Mouse (Mus musculus) heart, postnatal 0 days (tissue): ENCODE measurements around the gene Sp6. TPM values are rescaled to one million over a fixed set of nuclear protein-coding genes. Genes with fewer than 3 reads are reported as not detected.

ENCODE experiments used
- ATAC-seq: fragments of 200-750 bp; cut with Nextera tagmentation; 2 replicates; pipeline ENCODE4 v1.8.0; 2017; ENCODE audit warnings: low read depth, moderate number of reproducible peaks, moderate library complexity; ENCODE audit not compliant: insufficient read depth
- DNase-seq: peaks from one replicate; pipeline ENCODE4 v3.0.0-alpha.2; 2016; ENCODE audit warnings: low spot score
- H3K27ac ChIP-seq: fragments of 300-500 bp; sonication (generic); 2 replicates; pipeline ENCODE4 v1.5.1; 2014; ENCODE audit warnings: low read depth, mild to moderate bottlenecking
- H3K27me3 ChIP-seq: fragments of 300-500 bp; sonication (generic); 2 replicates; pipeline ENCODE4 v1.6.1; 2014; ENCODE audit warnings: low read length, mixed read lengths; ENCODE audit not compliant: control insufficient read depth, insufficient read depth
- H3K36me3 ChIP-seq: fragments of 300-500 bp; sonication (generic); replicated peaks from 2 replicates; pipeline ENCODE4 v1.6.1; 2014; ENCODE audit warnings: low read length, mixed read lengths; ENCODE audit not compliant: control insufficient read depth, insufficient read depth
- H3K4me1 ChIP-seq: fragments of 300-500 bp; sonication (generic); 2 replicates; pipeline ENCODE4 v1.6.1; 2014; ENCODE audit warnings: antibody characterized with exemption; ENCODE audit not compliant: control insufficient read depth, insufficient read depth
- H3K4me2 ChIP-seq: fragments of 300-500 bp; sonication (generic); 2 replicates; pipeline ENCODE4 v1.6.1; 2014; ENCODE audit warnings: low read depth, mild to moderate bottlenecking, low read length, moderate library complexity
- H3K4me3 ChIP-seq: fragments of 300-500 bp; sonication (generic); 2 replicates; pipeline ENCODE4 v1.5.1; 2014; ENCODE audit warnings: low read depth, low read length
- H3K9ac ChIP-seq: fragments of 300-500 bp; sonication (generic); replicated peaks from 2 replicates; pipeline ENCODE4 v1.6.1; 2014; ENCODE audit warnings: low read depth, low read length, mixed read lengths
- H3K9me3 ChIP-seq: fragments of 300-500 bp; sonication (generic); replicated peaks from 2 replicates; pipeline ENCODE4 v1.6.1; 2016; ENCODE audit warnings: low read length; ENCODE audit not compliant: control insufficient read depth
- CTCF ChIP-seq: IDR thresholded peaks from 2 replicates; pipeline ENCODE4 v1.5.1; 2016; ENCODE audit warnings: antibody characterized with exemption, control low read depth, low read depth
- EP300 ChIP-seq: IDR thresholded peaks from 2 replicates; pipeline ENCODE4 v1.6.1; 2016; ENCODE audit warnings: antibody characterized with exemption, low read depth
- WGBS: fragments of 180-500 bp; shearing (Covaris S2); extraction: QIAGEN DNeasy Blood & Tissue Kit; methylation state at CpG from one replicate; pipeline ENCODE4 v1.1.7; 2014; 5-methylcytosine and 5-hydroxymethylcytosine counted together
- polyA plus RNA-seq: library from polyadenylated mRNA; unstranded; fragments of >200 nt; fragmentation: Nextera tagmentation; extraction: Ambion mirVana; gene quantifications from 2 replicates; pipeline ENCODE4 v1.2.1, GENCODE M21; 2015
- total RNA-seq: library from RNA; depleted of rRNA; stranded (reverse); fragments of >200 nt; gene quantifications from 2 replicates; pipeline ENCODE4 v1.2.3, GENCODE M21; 2014; ENCODE audit warnings: low replicate concordance

The Sp6 gene
- total and polyA plus RNA-seq, 2 experiments from 2014 or later: 0.04 TPM; not detected in 1

GRCm38 (mm10) chr11:96978401-96979246 lies 34.6 kb upstream of the Sp6 start:
- ATAC-seq: no peak
- TF ChIP-seq EP300 (no peak), CTCF (no peak)
- Histone ChIP-seq H3K4me1 (peaks cover 18% of the 10 kb centered on the region; the same call in 1 of the 2 replicates), H3K4me2 (peak overlapping the region; percentile 74), H3K9ac (peak overlapping the region; percentile 53), H3K27me3 (peaks cover 1% of the 10 kb centered on the region; the same call in 1 of the 2 replicates), H3K27ac (peak overlapping the region; percentile 82), H3K36me3 (no peaks in the 10 kb centered on the region), H3K4me3 (peak overlapping the region; percentile 56), H3K9me3 (no peaks in the 10 kb centered on the region)
- WGBS: 25% methylated on average over 17 of the region's 17 CpGs
- no peak for DNase-seq

- Histone ChIP-seq H3K4me3 (no peak overlapping the region), H3K36me3 (no peaks in the 10 kb centered on the region), H3K27me3 (peaks cover 8% of the 10 kb centered on the region; the same call in 1 of the 2 replicates), H3K4me1 (peaks cover 12% of the 10 kb centered on the region; the same call in 1 of the 2 replicates), H3K9me3 (no peaks in the 10 kb centered on the region), H3K27ac (no peak overlapping the region), H3K9ac (no peak overlapping the region), H3K4me2 (no peak overlapping the region)
- TF ChIP-seq EP300: no peak
- TF ChIP-seq CTCF: no peak
- no peak for ATAC-seq
- 76% methylated on average over 7 of the region's 7 CpGs for WGBS
- DNase-seq: no peak
These were observed 33.9 kb upstream of the Sp6 start for GRCm38 (mm10) chr11:96979329-96979728.

GRCm38 (mm10) chr11:96980021-96980420 lies 33.2 kb upstream of the Sp6 start:
- peaks cover 12% of the 10 kb centered on the region; the same call in 1 of the 2 replicates for H3K4me1 ChIP-seq
- H3K36me3 ChIP-seq: no peaks in the 10 kb centered on the region
- no peaks in the 10 kb centered on the region for H3K9me3 ChIP-seq
- TF ChIP-seq EP300: no peak
- ATAC-seq (no peak), DNase-seq (no peak)
- H3K27me3 ChIP-seq: peaks cover 15% of the 10 kb centered on the region
- no peak overlapping the region for H3K4me2 ChIP-seq
- 80% methylated on average over 5 of the region's 5 CpGs for WGBS
- H3K9ac ChIP-seq: no peak overlapping the region
- no peak overlapping the region for H3K4me3 ChIP-seq
- H3K27ac ChIP-seq: no peak overlapping the region

- WGBS: 71% methylated on average over 15 of the region's 15 CpGs
- Histone ChIP-seq H3K9ac (no peak overlapping the region), H3K27ac (no peak overlapping the region), H3K4me3 (no peak overlapping the region), H3K36me3 (no peaks in the 10 kb centered on the region), H3K27me3 (peaks cover 27% of the 10 kb centered on the region), H3K9me3 (no peaks in the 10 kb centered on the region), H3K4me1 (no peaks in the 10 kb centered on the region; the same call in 1 of the 2 replicates), H3K4me2 (no peak overlapping the region)
- TF ChIP-seq CTCF (no peak), EP300 (no peak)
- no peak for ATAC-seq
- no peak for DNase-seq
These were observed 31.7 kb upstream of the Sp6 start for GRCm38 (mm10) chr11:96981461-96981860.

GRCm38 (mm10) chr11:96982355-96982754 lies 30.8 kb upstream of the Sp6 start:
- Histone ChIP-seq H3K27me3 (peaks cover 35% of the 10 kb centered on the region), H3K4me2 (no peak overlapping the region), H3K36me3 (no peaks in the 10 kb centered on the region), H3K9ac (no peak overlapping the region), H3K4me1 (no peaks in the 10 kb centered on the region; the same call in 1 of the 2 replicates), H3K27ac (no peak overlapping the region), H3K4me3 (no peak overlapping the region), H3K9me3 (no peaks in the 10 kb centered on the region)
- WGBS: 3% methylated on average over 7 of the region's 7 CpGs
- TF ChIP-seq EP300: no peak
- TF ChIP-seq CTCF: peak; percentile 90
- ATAC-seq (no peak), DNase-seq (peak; percentile 79)

GRCm38 (mm10) chr11:96982859-96983258 lies 30.3 kb upstream of the Sp6 start, which contains the start of gene Sp2:
TSS of gene Sp2 (minus strand) at chr11:96982959.
- Histone ChIP-seq H3K4me2 (no peak within 1 kb of the TSS), H3K27ac (no peak within 1 kb of the TSS), H3K9me3 (no peaks in the 10 kb centered on the region), H3K9ac (no peak within 1 kb of the TSS), H3K36me3 (no peaks in the 10 kb centered on the region), H3K27me3 (peaks cover 40% of the 10 kb centered on the region), H3K4me3 (no peak within 1 kb of the TSS), H3K4me1 (no peaks in the 10 kb centered on the region; the same call in 1 of the 2 replicates)
- 72% methylated on average over 7 of the region's 7 CpGs for WGBS
- no peak for ATAC-seq
- TF ChIP-seq EP300 (no peak), CTCF (no peak)
- no peak for DNase-seq
